Mouse (Mus musculus) limb, embryonic 15.5 days (tissue): ENCODE data around the gene Mbtps2. TPM values are rescaled to one million over a fixed set of nuclear protein-coding genes. Genes with fewer than 3 reads are reported as not detected.
A peak's percentile ranks its signal among the peaks of the same experiment; 100 is the strongest.

ENCODE experiments used
- ATAC-seq: fragments of 200-750 bp; cut with Nextera tagmentation; 2 replicates; pipeline ENCODE4 v1.8.0; 2017; ENCODE audit warnings: low read depth, moderate TSS enrichment; ENCODE audit not compliant: insufficient number of reproducible peaks, low FRiP score, low TSS enrichment
- H3K27ac ChIP-seq: fragments of 300-500 bp; sonication (generic); 2 replicates; pipeline ENCODE4 v1.5.1; 2015; ENCODE audit warnings: moderate library complexity, mild to moderate bottlenecking, inconsistent platforms
- H3K27me3 ChIP-seq: fragments of 300-500 bp; sonication (generic); 2 replicates; pipeline ENCODE4 v1.6.1; 2015; ENCODE audit warnings: inconsistent platforms
- H3K36me3 ChIP-seq: fragments of 300-500 bp; sonication (generic); 2 replicates; pipeline ENCODE4 v1.6.1; 2015; ENCODE audit warnings: inconsistent platforms
- H3K4me1 ChIP-seq: fragments of 300-500 bp; sonication (generic); 2 replicates; pipeline ENCODE4 v1.6.1; 2015; ENCODE audit warnings: inconsistent platforms
- H3K4me2 ChIP-seq: fragments of 300-500 bp; sonication (generic); 2 replicates; pipeline ENCODE4 v1.6.1; 2015; ENCODE audit warnings: mild to moderate bottlenecking, inconsistent platforms
- H3K4me3 ChIP-seq: fragments of 300-500 bp; sonication (generic); 2 replicates; pipeline ENCODE4 v1.5.1; 2015; ENCODE audit warnings: mild to moderate bottlenecking, inconsistent platforms
- H3K9ac ChIP-seq: fragments of 300-500 bp; sonication (generic); 2 replicates; pipeline ENCODE4 v1.6.1; 2015; ENCODE audit warnings: inconsistent platforms
- H3K9me3 ChIP-seq: fragments of 300-500 bp; sonication (generic); 2 replicates; pipeline ENCODE4 v1.6.1; 2016; ENCODE audit warnings: inconsistent platforms
- WGBS: fragments of 180-500 bp; shearing (Covaris S2); methylation state at CpG from one replicate; pipeline ENCODE4 v1.1.7; 2015; 5-methylcytosine and 5-hydroxymethylcytosine counted together
- polyA plus RNA-seq: library from polyadenylated mRNA; unstranded; fragments of >200 nt; fragmentation: Nextera tagmentation; extraction: Ambion mirVana; gene quantifications from 2 replicates; pipeline ENCODE4 v1.2.1, GENCODE M21; 2015

The Mbtps2 gene
- polyA plus RNA-seq, 1 experiment from 2014 or later, result 19.4 TPM

DNA sequence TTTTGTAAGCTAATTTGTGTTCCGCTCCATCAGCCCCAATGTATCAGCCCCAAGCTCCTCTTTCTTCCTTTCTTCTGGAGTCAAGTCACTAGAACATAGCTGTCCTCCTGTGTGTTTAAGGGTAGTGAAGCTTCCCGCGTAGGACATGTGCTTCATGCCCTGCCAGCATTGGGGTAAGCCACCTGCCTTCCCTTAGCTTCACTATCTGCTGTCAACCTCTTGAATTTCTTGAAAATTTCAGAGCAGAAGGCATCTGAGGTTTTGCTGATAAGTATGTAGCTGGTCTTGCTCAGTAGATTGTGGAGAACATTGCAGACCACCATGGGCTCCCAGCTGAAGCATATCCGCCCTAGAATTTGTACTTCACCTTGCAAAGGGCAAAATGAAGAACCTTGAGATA lies 105.4 kb downstream of the Mbtps2 start:
- no peaks in the 10 kb centered on the region for H3K27me3 ChIP-seq
- H3K4me1 ChIP-seq, result no peaks in the 10 kb centered on the region
- no peak for ATAC-seq
- H3K4me2 ChIP-seq, result no peak overlapping the region
- no peak overlapping the region for H3K4me3 ChIP-seq
- H3K27ac ChIP-seq, result no peak overlapping the region
- no peak overlapping the region for H3K9ac ChIP-seq
- no peaks in the 10 kb centered on the region for H3K9me3 ChIP-seq
- WGBS, result 92% methylated on average over 4 of the region's 4 CpGs
- no peaks in the 10 kb centered on the region for H3K36me3 ChIP-seq

DNA sequence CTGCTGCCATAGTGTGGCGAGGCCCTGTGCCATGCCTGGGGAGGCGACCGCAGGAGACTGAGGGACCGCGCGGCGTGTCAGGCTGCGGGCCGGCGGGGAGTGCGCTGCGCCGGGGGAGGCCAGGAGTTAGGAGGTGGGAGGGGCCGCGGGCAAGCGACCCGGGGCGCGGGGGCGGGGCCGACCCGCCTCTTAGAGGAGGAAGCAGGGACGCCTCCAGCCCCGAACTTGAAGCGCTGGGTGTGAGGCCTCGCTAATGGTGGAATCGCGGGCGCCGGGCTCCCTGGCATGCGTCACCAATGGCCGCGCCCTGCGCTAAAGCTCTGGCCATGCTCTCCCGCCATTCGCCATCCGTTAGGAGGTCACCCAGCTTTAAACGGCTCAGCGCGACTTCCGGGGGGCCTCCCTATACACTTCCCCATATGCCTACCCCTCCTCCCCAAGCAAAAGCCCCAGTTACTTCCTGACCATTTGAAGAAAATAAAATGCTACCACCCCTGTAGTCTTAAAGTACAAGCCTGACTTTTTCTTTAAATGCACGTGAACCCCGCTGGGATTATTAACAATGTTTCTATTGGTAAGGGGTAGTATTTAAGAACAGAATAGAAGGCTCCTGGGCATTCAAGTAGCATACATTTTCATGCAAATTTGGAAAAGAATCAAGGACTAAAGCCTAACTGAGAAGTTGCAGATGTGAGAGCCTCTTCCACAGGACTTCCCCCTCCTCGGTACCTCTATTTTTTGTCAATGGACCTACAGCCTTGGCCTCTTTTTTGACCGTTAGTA lies 106.4 kb downstream of the Mbtps2 start, which contains the start of gene Sms:
Gene Sms (minus strand): TSS at position 344 of the 783 bp plus-strand sequence.
- peak within 1 kb of the TSS; percentile 59 for H3K4me3 ChIP-seq
- H3K4me1 ChIP-seq, result no peaks in the 10 kb centered on the region
- H3K36me3 ChIP-seq, result no peaks in the 10 kb centered on the region
- no peaks in the 10 kb centered on the region for H3K27me3 ChIP-seq
- peak within 1 kb of the TSS; percentile 52 for H3K4me2 ChIP-seq
- H3K9ac ChIP-seq, result peak within 1 kb of the TSS; percentile 48
- peak within 1 kb of the TSS; percentile 80 for H3K27ac ChIP-seq
- H3K9me3 ChIP-seq, result no peaks in the 10 kb centered on the region
- ATAC-seq, result peak; percentile 87
- 26% methylated on average over 34 of the region's 45 CpGs for WGBS

DNA sequence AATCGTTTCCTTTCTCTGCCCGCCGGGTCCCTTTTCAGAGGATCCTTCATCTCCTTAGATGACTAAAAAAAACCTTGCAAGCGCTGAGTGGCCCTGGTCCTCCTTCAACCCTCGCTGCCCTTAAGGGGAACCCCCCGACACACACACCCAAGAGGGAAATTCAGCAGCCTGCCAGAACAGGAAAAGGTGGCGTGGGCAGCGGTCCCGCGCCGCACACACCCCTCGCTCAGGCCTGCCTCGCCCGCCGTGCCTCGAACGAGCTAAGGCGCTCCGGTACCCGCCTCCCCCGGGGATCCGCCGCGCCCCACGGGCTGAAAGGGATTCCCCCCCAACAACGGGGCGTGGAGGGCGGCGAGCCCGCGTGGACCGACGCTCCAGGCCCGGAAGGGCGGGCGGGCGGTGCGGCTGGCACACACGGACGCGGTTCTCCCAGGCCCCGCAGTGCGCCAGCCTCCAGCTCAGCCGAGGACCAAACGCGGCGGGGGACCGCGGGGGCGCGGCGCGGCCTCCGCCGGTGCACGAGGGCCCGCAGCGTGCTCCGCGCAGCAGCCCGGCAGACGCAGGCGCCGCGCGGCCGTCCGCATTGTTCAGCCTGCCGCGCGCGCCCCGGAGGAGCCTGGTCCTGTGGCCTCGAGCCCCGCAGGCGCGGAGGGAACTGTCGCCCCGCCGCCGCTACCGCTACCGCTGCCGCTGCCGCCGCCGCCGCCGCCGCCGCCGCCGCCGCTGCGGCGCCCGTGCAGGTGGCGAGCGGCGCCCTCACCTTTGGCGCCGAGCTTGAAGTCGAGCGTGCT lies 107.2 kb downstream of the Mbtps2 start:
- H3K9me3 ChIP-seq, result no peaks in the 10 kb centered on the region
- peak; percentile 47; the same call in 1 of the 2 replicates for ATAC-seq
- 17% methylated on average over 39 of the region's 104 CpGs for WGBS
- peak overlapping the region; percentile 80 for H3K27ac ChIP-seq
- peak overlapping the region; percentile 52 for H3K4me2 ChIP-seq
- no peaks in the 10 kb centered on the region for H3K27me3 ChIP-seq
- peak overlapping the region; percentile 59 for H3K4me3 ChIP-seq
- peak overlapping the region; percentile 48 for H3K9ac ChIP-seq
- no peaks in the 10 kb centered on the region for H3K36me3 ChIP-seq
- no peaks in the 10 kb centered on the region for H3K4me1 ChIP-seq

DNA sequence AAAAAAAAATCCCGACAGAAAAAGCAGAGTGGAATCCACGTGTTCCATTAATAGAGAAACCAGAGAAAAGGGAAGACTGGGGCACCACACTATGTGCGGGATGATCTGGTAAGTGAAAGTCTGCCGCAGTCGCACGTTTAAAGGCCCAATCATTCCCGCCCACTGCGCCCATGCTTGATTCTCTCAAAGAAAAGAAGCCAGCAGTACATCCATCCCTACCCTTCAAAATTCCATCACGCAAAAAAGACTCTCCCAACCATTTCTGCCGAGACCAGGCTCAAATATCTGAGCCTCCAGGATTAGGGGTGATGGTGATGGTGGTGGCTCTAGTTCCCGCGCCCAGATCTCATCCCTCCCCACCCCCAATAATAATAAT lies 107.8 kb downstream of the Mbtps2 start:
- Histone ChIP-seq H3K27ac (no peak overlapping the region), H3K9me3 (no peaks in the 10 kb centered on the region), H3K36me3 (no peaks in the 10 kb centered on the region), H3K9ac (no peak overlapping the region; the same call in 1 of the 2 replicates), H3K4me1 (no peaks in the 10 kb centered on the region), H3K27me3 (no peaks in the 10 kb centered on the region), H3K4me3 (peak overlapping the region; percentile 59), H3K4me2 (peak overlapping the region; percentile 52)
- ATAC-seq, result no peak
- WGBS, result 16% methylated on average over 12 of the region's 12 CpGs

DNA sequence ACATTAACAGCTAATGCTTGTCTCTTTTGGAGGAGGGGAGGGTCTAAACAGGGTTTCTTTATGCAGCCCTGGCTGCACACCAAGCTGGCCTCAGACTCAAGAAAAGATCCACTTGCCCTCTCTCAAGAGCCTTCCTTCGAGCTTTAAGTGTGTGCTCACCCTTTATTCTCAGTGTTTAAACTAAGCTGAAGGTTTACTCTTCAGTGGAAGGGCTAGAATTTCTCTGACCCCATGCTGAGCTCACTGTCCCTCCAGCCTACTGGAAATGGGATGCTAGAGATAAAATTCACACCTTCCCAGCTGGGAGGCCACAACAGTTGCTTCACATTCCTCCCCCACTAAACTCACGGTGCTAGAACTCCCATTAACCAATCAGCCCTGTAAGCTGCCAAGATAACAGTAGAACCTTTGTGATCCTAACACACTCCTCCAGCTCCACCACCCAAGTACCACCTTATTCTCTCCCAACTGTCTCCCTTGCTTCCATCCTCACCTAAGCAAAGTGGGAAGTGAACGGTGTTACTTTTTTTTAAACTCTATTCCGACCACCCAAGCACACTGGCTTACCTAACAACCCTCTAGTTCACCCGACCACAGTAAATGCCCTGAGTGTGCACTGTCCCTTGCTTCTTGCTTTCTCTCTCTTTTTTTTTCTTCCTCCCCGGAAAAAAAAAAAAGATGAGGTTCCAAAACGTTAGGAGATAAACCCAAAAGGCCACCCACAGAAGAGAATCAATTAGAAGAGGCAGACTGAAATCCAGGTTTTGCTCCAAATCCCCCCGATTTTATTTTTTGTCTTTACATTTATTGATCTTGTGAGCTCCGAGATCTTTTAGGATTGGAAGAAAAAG lies 108.4 kb downstream of the Mbtps2 start:
- Histone ChIP-seq H3K9me3 (no peaks in the 10 kb centered on the region), H3K4me1 (no peaks in the 10 kb centered on the region), H3K27ac (no peak overlapping the region), H3K4me3 (peak overlapping the region; percentile 59), H3K4me2 (peak overlapping the region; percentile 52), H3K9ac (no peak overlapping the region), H3K36me3 (no peaks in the 10 kb centered on the region), H3K27me3 (no peaks in the 10 kb centered on the region)
- no peak for ATAC-seq
- WGBS, result 23% methylated on average over 9 of the region's 9 CpGs

DNA sequence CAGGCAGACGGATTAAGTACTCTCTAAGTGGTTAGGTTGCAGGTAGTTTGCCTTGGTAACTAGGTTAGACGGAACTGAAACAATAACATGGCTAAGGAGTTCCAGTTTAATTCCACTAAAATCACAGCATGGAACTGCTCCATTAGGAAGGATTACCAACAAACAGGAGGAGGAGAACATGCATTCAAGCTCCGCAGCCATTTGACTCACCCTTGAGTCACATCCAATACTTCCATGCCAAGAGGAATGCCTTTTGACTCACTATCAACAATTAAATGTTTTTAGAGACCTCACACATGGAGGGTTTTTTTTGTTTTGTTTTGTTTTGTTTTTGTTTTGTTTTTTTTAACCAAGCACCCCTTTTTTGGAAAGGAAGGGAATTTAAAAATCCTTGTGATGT lies 109.7 kb downstream of the Mbtps2 start:
- Histone ChIP-seq H3K9ac (no peak overlapping the region), H3K4me2 (no peak overlapping the region), H3K27me3 (no peaks in the 10 kb centered on the region), H3K36me3 (no peaks in the 10 kb centered on the region), H3K4me1 (no peaks in the 10 kb centered on the region), H3K4me3 (no peak overlapping the region), H3K27ac (no peak overlapping the region), H3K9me3 (no peaks in the 10 kb centered on the region)
- WGBS, result 81% methylated on average over 3 of the region's 3 CpGs
- ATAC-seq, result no peak

DNA sequence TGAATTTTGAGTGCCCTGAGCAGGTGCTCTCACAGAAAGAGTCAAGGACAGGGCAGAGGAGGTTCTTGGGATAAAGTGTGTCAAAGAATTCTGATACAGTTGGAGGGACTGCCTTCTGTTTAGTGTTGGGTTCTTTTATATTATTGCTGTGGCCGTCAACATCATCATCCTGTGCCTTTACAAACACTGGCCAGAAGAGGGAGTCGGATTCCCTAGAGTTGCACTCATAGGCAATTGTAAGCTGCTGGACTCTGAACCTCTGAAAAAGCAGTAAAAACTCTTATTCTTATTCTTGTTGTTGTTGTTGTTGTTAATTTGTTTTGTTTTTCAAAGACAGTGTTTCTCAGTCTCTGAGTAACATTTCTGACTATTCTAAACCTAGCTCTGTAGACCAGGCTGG lies 111.8 kb downstream of the Mbtps2 start:
- Histone ChIP-seq H3K4me2 (no peak overlapping the region), H3K27me3 (no peaks in the 10 kb centered on the region), H3K27ac (no peak overlapping the region), H3K4me3 (no peak overlapping the region), H3K36me3 (no peaks in the 10 kb centered on the region), H3K9ac (no peak overlapping the region), H3K4me1 (no peaks in the 10 kb centered on the region), H3K9me3 (no peaks in the 10 kb centered on the region)
- WGBS, result 44% methylated on average over 2 of the region's 2 CpGs
- ATAC-seq, result no peak

Other genes with a start within 250 kb of the Mbtps2 start
- gene Phex, start 183.4 kb downstream of the Mbtps2 start, polyA plus RNA-seq, result 3.6 and 4.0 TPM in 2 replicates
- 43.2 and 46.6 TPM in 2 replicates for gene Sms, start 106.4 kb downstream of the Mbtps2 start, polyA plus RNA-seq
- gene Yy2, start 29.7 kb downstream of the Mbtps2 start, polyA plus RNA-seq, result 1.5 and 3.2 TPM in 2 replicates
- gene Smpx, start 100.2 kb upstream of the Mbtps2 start, polyA plus RNA-seq, result 41.3 and 95.4 TPM in 2 replicates
- 0.46 and 0.87 TPM in 2 replicates for gene Klhl34, start 219.7 kb upstream of the Mbtps2 start, polyA plus RNA-seq